Comparison of ENCODE assay signal across 8 mouse cellular contexts in genomic region chr6:127446436-127446890, GRCm38 (mm10). TPM values are rescaled to one million over a fixed set of nuclear protein-coding genes. Genes with fewer than 3 reads are reported as not detected.
DNase-seq lines count a peak whose midpoint lies in the region; ATAC-seq and TF ChIP-seq lines count a peak whose summit lies in the region.

Parp11 (plus strand) TSS chr6:127446840.

- no peak for ATAC-seq in forebrain, embryonic 12.5 days (ENCODE audit: low FRiP score)
- no peak for ATAC-seq in neural tube, embryonic 15.5 days (ENCODE audit: low FRiP score)

- intact Hi-C loops in heart, postnatal 14 days (cut with DNase I), result loop anchor here (1.0 to 5.0 kb wide), 4 partner anchors 84 to 489 kb away; no protein-coding TSS in a partner anchor

- H3K4me1 ChIP-seq in E14TG2a.4 (replicated peaks; ENCODE audit: low read depth, low read length), result peaks cover 12% of the 10 kb centered on the region
- H3K4me1 ChIP-seq in forebrain, embryonic 12.5 days, result peaks cover 69% of the 10 kb centered on the region
- H3K4me1 ChIP-seq in neural tube, embryonic 15.5 days, result peaks cover 6% of the 10 kb centered on the region

- 20% methylated on average over 8 of the region's 8 CpGs for WGBS in forebrain, embryonic 12.5 days
- WGBS in neural tube, embryonic 15.5 days, result 17% methylated on average over 8 of the region's 8 CpGs

- H3K36me3 ChIP-seq in E14TG2a.4 (ENCODE audit: insufficient read depth, low read length), result no peaks in the 10 kb centered on the region
- no peaks in the 10 kb centered on the region for H3K36me3 ChIP-seq in forebrain, embryonic 12.5 days (replicated peaks)
- no peaks in the 10 kb centered on the region for H3K36me3 ChIP-seq in neural tube, embryonic 15.5 days

- peaks cover 36% of the 10 kb centered on the region for H3K27me3 ChIP-seq in E14TG2a.4 (ENCODE audit: insufficient read depth, low read length)
- H3K27me3 ChIP-seq in forebrain, embryonic 12.5 days, result no peaks in the 10 kb centered on the region
- H3K27me3 ChIP-seq in neural tube, embryonic 15.5 days (replicated peaks), result no peaks in the 10 kb centered on the region; the same call in 1 of the 2 replicates

- H3K27ac ChIP-seq in forebrain, embryonic 12.5 days, result 0 out of 2 replicates have a peak within 1 kb of the TSS, but pooled peaks have one; percentile 51
- no peak within 1 kb of the TSS for H3K27ac ChIP-seq in neural tube, embryonic 15.5 days (replicated peaks)

- no peaks in the 10 kb centered on the region for H3K9me3 ChIP-seq in E14TG2a.4 (ENCODE audit: low read length)
- no peaks in the 10 kb centered on the region for H3K9me3 ChIP-seq in forebrain, embryonic 12.5 days
- no peaks in the 10 kb centered on the region for H3K9me3 ChIP-seq in neural tube, embryonic 15.5 days (replicated peaks)

- no peak within 1 kb of the TSS for H3K4me3 ChIP-seq in E14TG2a.4 (replicated peaks; ENCODE audit: low read length)
- H3K4me3 ChIP-seq in forebrain, embryonic 12.5 days (replicated peaks), result no peak within 1 kb of the TSS
- no peak within 1 kb of the TSS for H3K4me3 ChIP-seq in neural tube, embryonic 15.5 days (replicated peaks)

- DNase-seq in c-Kit-negative CD71-positive TER-119-positive erythroid progenitor cells, embryonic 14.5 days (ENCODE audit: low read depth, low spot score), result peak; percentile 16
- DNase-seq in heart, postnatal 14 days, result peak; percentile 66 to 78
- DNase-seq in layer of hippocampus, adult 11-12 months (ENCODE audit: low spot score), result peak; percentile 81
- peak; percentile 62 to 64 for DNase-seq in lung, adult 18-20 months
- DNase-seq in thymus, postnatal 0 days (ENCODE audit: low spot score), result peak; percentile 68

- no peak within 1 kb of the TSS for H3K4me2 ChIP-seq in forebrain, embryonic 12.5 days
- H3K4me2 ChIP-seq in neural tube, embryonic 15.5 days, result no peak within 1 kb of the TSS

- H3K9ac ChIP-seq in forebrain, embryonic 12.5 days, result no peak within 1 kb of the TSS
- H3K9ac ChIP-seq in neural tube, embryonic 15.5 days (replicated peaks), result no peak within 1 kb of the TSS

- TF ChIP-seq CTCF in E14TG2a.4 (conservative IDR thresholded peaks at IDR 0.05; ENCODE audit: low read length), result peak; percentile 76

RNA-seq across cellular contexts. Expression of gene Parp11, which starts in this region (rescaled TPM):
- 69.2 and 75.3 TPM in 2 replicates for polyA plus RNA-seq in forebrain, embryonic 12.5 days (2016; fragmentation: Nextera tagmentation; extraction: Ambion mirVana)
- total RNA-seq in heart, postnatal 14 days (2021), result 10 to 100 TPM in 1 of 2 experiments, 1 to 10 TPM in 1; 7.7 to 10.7 TPM
- 65.1 and 72.6 TPM in 2 replicates for polyA plus RNA-seq in neural tube, embryonic 15.5 days (2015; fragmentation: Nextera tagmentation; extraction: Ambion mirVana)
- polyA plus RNA-seq in thymus, postnatal 0 days (2015; fragmentation: Nextera tagmentation; extraction: Ambion mirVana), result 50.7 and 54.9 TPM in 2 replicates

Comparison
In these comparisons a context has a peak if more than half of its experiments do, and no peak if none do; other contexts are left out.
1. DNase-seq: peak in every context shown above with its lines; median percentile 81 in layer of hippocampus, adult 11-12 months; 72 in heart, postnatal 14 days; 68 in thymus, postnatal 0 days; 63 in lung, adult 18-20 months; 16 in c-Kit-negative CD71-positive TER-119-positive erythroid progenitor cells, embryonic 14.5 days.